Mouse (Mus musculus) thymus, adult 2 months (tissue): ENCODE data around the gene Tbxas1. TPM values are rescaled to one million over a fixed set of nuclear protein-coding genes. Genes with fewer than 3 reads are reported as not detected.

Source experiments
- DNase-seq: peaks from one replicate; pipeline ENCODE4 v3.0.0; 2021
- H3K27ac ChIP-seq: fragments of 200-500 bp; 2 replicates; pipeline ENCODE4 v1.5.1; 2012; ENCODE audit warnings: low read length, control low read depth; ENCODE audit not compliant: control insufficient read depth, insufficient read depth
- H3K27me3 ChIP-seq: fragments of 200-500 bp; 2 replicates; pipeline ENCODE4 v1.6.1; 2012; ENCODE audit warnings: mild to moderate bottlenecking, low read length, moderate library complexity, mixed read lengths; ENCODE audit not compliant: control insufficient read depth, insufficient read depth
- H3K36me3 ChIP-seq: fragments of 200-500 bp; 2 replicates; pipeline ENCODE4 v1.6.1; 2012; ENCODE audit warnings: mild to moderate bottlenecking, low read length, moderate library complexity; ENCODE audit not compliant: control insufficient read depth, insufficient read depth
- H3K4me1 ChIP-seq: fragments of 200-500 bp; replicated peaks from 2 replicates; pipeline ENCODE4 v1.6.1; 2012; ENCODE audit warnings: low read length; ENCODE audit not compliant: control insufficient read depth, insufficient read depth
- H3K4me3 ChIP-seq: fragments of 200-500 bp; 2 replicates; pipeline ENCODE4 v1.5.1; 2012; ENCODE audit warnings: mild to moderate bottlenecking, low read length, control low read depth, moderate library complexity; ENCODE audit not compliant: control insufficient read depth, insufficient read depth
- CTCF ChIP-seq: fragments of 200-500 bp; IDR thresholded peaks from 2 replicates; pipeline ENCODE4 v1.5.1; 2012; ENCODE audit warnings: mild to moderate bottlenecking, control low read depth, low read length, moderate library complexity, borderline replicate concordance; ENCODE audit not compliant: control insufficient read depth, poor library complexity, insufficient read depth; ENCODE audit errors: extremely low read depth
- POLR2A ChIP-seq: fragments of 200-500 bp; IDR thresholded peaks from 2 replicates; pipeline ENCODE4 v1.6.1; 2012; ENCODE audit warnings: mild to moderate bottlenecking, low read length, control low read depth, moderate library complexity; ENCODE audit not compliant: control insufficient read depth, poor library complexity, insufficient read depth; ENCODE audit errors: extremely low read depth
- WGBS: fragments of 180-500 bp; shearing (Covaris S2); methylation state at CpG from one replicate; pipeline ENCODE4 v1.1.7; 2018; 5-methylcytosine and 5-hydroxymethylcytosine counted together
- polyA plus RNA-seq: library from polyadenylated mRNA; depleted of rRNA; stranded (reverse); fragments of >200 nt; gene quantifications from 2 replicates; pipeline ENCODE4 v1.2.3, GENCODE M21; 2012

The Tbxas1 gene
- polyA plus RNA-seq, 1 experiment: 6.0 TPM

GRCm38 (mm10) chr6:38942771-38943170 is 67.6 kb downstream of the Tbxas1 start:
- 96% methylated on average over 3 of the region's 3 CpGs for WGBS
- no peaks in the 10 kb centered on the region for H3K36me3 ChIP-seq
- no peak for DNase-seq
- no peaks in the 10 kb centered on the region; the same call in 1 of the 2 replicates for H3K4me1 ChIP-seq
- no peak overlapping the region for H3K4me3 ChIP-seq
- TF ChIP-seq CTCF (no peak), POLR2A (no peak)
- no peaks in the 10 kb centered on the region for H3K27me3 ChIP-seq
- H3K27ac ChIP-seq: no peak overlapping the region

- Histone ChIP-seq H3K4me3 (no peak overlapping the region), H3K36me3 (no peaks in the 10 kb centered on the region), H3K4me1 (no peaks in the 10 kb centered on the region), H3K27me3 (no peaks in the 10 kb centered on the region), H3K27ac (no peak overlapping the region)
- 97% methylated on average over 8 of the region's 8 CpGs for WGBS
- DNase-seq: no peak
- no peak for TF ChIP-seq POLR2A
Observed at GRCm38 (mm10) chr6:38944392-38944791, 69.2 kb downstream of the Tbxas1 start.

DNA sequence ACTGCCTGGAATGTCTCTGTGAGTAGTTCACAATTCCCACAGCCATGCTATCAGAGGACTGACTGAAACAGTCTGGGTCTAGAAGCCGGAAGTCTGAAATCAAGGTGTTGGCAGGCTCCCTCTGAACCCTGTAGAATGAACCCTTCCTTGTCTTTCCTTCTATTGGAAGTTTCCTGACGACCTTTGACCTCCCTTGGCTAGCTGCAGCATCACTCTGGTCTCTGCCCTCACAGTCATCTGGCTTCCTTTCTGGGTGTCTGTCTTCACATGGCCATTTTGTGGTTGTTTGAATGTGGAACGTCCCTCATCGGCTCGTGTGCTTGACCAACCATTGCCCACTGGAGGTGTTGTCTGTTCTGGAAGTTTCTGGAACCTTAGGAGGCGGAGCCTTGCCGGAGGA is 69.6 kb downstream of the Tbxas1 start:
- DNase-seq: no peak
- Histone ChIP-seq H3K4me3 (no peak overlapping the region), H3K36me3 (no peaks in the 10 kb centered on the region), H3K27ac (no peak overlapping the region), H3K4me1 (no peaks in the 10 kb centered on the region), H3K27me3 (no peaks in the 10 kb centered on the region)
- no peak for TF ChIP-seq POLR2A
- WGBS: 91% methylated on average over 7 of the region's 7 CpGs

- H3K4me3 ChIP-seq: no peak overlapping the region
- H3K27me3 ChIP-seq: no peaks in the 10 kb centered on the region
- DNase-seq: no peak
- TF ChIP-seq CTCF (no peak), POLR2A (no peak)
- no peak overlapping the region for H3K27ac ChIP-seq
- 95% methylated on average over 3 of the region's 3 CpGs for WGBS
- H3K4me1 ChIP-seq: no peaks in the 10 kb centered on the region
- H3K36me3 ChIP-seq: no peaks in the 10 kb centered on the region
Observed at GRCm38 (mm10) chr6:38945681-38946080, 70.5 kb downstream of the Tbxas1 start.

GRCm38 (mm10) chr6:38947282-38947681 is 72.1 kb downstream of the Tbxas1 start:
- no peak for DNase-seq
- no peak overlapping the region for H3K27ac ChIP-seq
- no peaks in the 10 kb centered on the region for H3K36me3 ChIP-seq
- no peaks in the 10 kb centered on the region for H3K27me3 ChIP-seq
- H3K4me1 ChIP-seq: no peaks in the 10 kb centered on the region
- H3K4me3 ChIP-seq: no peak overlapping the region
- no peak for TF ChIP-seq POLR2A
- TF ChIP-seq CTCF: no peak
- 97% methylated on average over 4 of the region's 4 CpGs for WGBS

DNA sequence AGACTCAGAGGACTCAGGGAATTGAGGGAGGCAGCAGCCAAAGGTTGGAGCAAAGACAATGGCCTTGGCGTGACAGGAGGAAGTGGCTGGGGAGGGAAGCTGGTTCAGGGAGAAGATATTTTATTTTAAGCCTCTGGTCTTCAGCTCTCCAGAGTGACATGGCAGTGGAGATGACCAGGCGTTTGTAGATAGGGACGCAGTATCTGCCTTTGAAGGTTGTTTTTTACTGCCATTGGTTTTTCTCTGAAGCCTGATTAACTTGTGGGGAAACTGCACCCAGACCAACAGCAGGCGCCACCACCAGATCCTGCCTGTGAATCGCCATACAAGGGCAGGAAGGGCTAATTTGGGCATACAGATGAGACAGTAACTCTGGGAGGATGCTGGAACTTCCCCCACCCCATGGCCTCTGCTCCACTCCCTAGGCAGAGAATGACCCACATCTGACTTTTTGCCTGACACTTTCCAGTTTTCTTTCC is 74.5 kb downstream of the Tbxas1 start:
- TF ChIP-seq CTCF (no peak), POLR2A (no peak)
- Histone ChIP-seq H3K4me3 (no peak overlapping the region), H3K4me1 (no peaks in the 10 kb centered on the region), H3K36me3 (no peaks in the 10 kb centered on the region), H3K27ac (no peak overlapping the region), H3K27me3 (no peaks in the 10 kb centered on the region)
- WGBS: 54% methylated on average over 5 of the region's 5 CpGs
- no peak for DNase-seq

GRCm38 (mm10) chr6:38950341-38950740 is 75.1 kb downstream of the Tbxas1 start:
- 63% methylated on average over 4 of the region's 4 CpGs for WGBS
- Histone ChIP-seq H3K4me1 (no peaks in the 10 kb centered on the region), H3K27ac (no peak overlapping the region), H3K27me3 (no peaks in the 10 kb centered on the region), H3K4me3 (no peak overlapping the region), H3K36me3 (no peaks in the 10 kb centered on the region)
- no peak for DNase-seq
- no peak for TF ChIP-seq POLR2A
- TF ChIP-seq CTCF: no peak
